Mouse (Mus musculus): ENCODE results near the gene Fhad1. TPM values are rescaled to one million over a fixed set of nuclear protein-coding genes. Genes with fewer than 3 reads are reported as not detected.

The Fhad1 gene
- polyA plus RNA-seq, 1 experiment from 2014 or later: 0.50 TPM

GRCm38 (mm10) chr4:141860246-141860841, 154.5 kb downstream of the Fhad1 start:
- no peaks in the 10 kb centered on the region for H3K27me3 ChIP-seq (ENCODE audit: poor library complexity, severe bottlenecking)
- no peaks in the 10 kb centered on the region for H3K9me3 ChIP-seq
- H3K4me3 ChIP-seq: no peak overlapping the region
- 77% methylated on average over 19 of the region's 19 CpGs for WGBS
- 0 out of 2 replicates have a peak, but pooled peaks cover 5% of the 10 kb centered on the region for H3K4me1 ChIP-seq
- no peak overlapping the region for H3K27ac ChIP-seq
- no peak for DNase-seq (ENCODE audit: extremely low spot score, low spot score)
- peaks cover 35% of the 10 kb centered on the region for H3K36me3 ChIP-seq (replicated peaks)

GRCm38 (mm10) chr4:141859351-141859750, 155.5 kb downstream of the Fhad1 start:
- Histone ChIP-seq H3K27me3 (ENCODE audit: poor library complexity, severe bottlenecking) (no peaks in the 10 kb centered on the region), H3K27ac (no peak overlapping the region), H3K4me3 (no peak overlapping the region), H3K36me3 (replicated peaks) (peaks cover 30% of the 10 kb centered on the region), H3K9me3 (no peaks in the 10 kb centered on the region), H3K4me1 (0 out of 2 replicates have a peak, but pooled peaks cover 5% of the 10 kb centered on the region)
- no peak for DNase-seq (ENCODE audit: extremely low spot score, low spot score)
- WGBS: 93% methylated on average over 14 of the region's 14 CpGs

- no peaks in the 10 kb centered on the region for H3K27me3 ChIP-seq (ENCODE audit: poor library complexity, severe bottlenecking)
- no peak overlapping the region for H3K4me3 ChIP-seq
- no peak for DNase-seq (ENCODE audit: extremely low spot score, low spot score)
- H3K4me1 ChIP-seq: 0 out of 2 replicates have a peak, but pooled peaks cover 5% of the 10 kb centered on the region
- H3K27ac ChIP-seq: no peak overlapping the region
- peaks cover under 1% of the 10 kb centered on the region; the same call in 1 of the 2 replicates for H3K9me3 ChIP-seq
- 94% methylated on average over 20 of the region's 20 CpGs for WGBS
- H3K36me3 ChIP-seq (replicated peaks): peaks cover 30% of the 10 kb centered on the region
Measured at GRCm38 (mm10) chr4:141858501-141858900, 156.4 kb downstream of the Fhad1 start.

- Histone ChIP-seq H3K27me3 (ENCODE audit: poor library complexity, severe bottlenecking) (no peaks in the 10 kb centered on the region), H3K36me3 (replicated peaks) (peaks cover 30% of the 10 kb centered on the region), H3K9me3 (peaks cover 6% of the 10 kb centered on the region; the same call in 1 of the 2 replicates), H3K4me1 (0 out of 2 replicates have a peak, but pooled peaks cover 5% of the 10 kb centered on the region), H3K4me3 (no peak overlapping the region), H3K27ac (peak overlapping the region; percentile 8; the same call in 1 of the 2 replicates)
- 22% methylated on average over 10 of the region's 10 CpGs for WGBS
- peak; percentile 78 for DNase-seq (ENCODE audit: extremely low spot score, low spot score)
Measured at GRCm38 (mm10) chr4:141857422-141857930, 157.4 kb downstream of the Fhad1 start.

- Histone ChIP-seq H3K4me3 (no peak overlapping the region), H3K9me3 (peaks cover 6% of the 10 kb centered on the region; the same call in 1 of the 2 replicates), H3K4me1 (0 out of 2 replicates have a peak, but pooled peaks cover 3% of the 10 kb centered on the region), H3K27me3 (ENCODE audit: poor library complexity, severe bottlenecking) (no peaks in the 10 kb centered on the region), H3K27ac (no peak overlapping the region), H3K36me3 (replicated peaks) (no peaks in the 10 kb centered on the region)
- 81% methylated on average over 9 of the region's 9 CpGs for WGBS
- peak; percentile 56 for DNase-seq (ENCODE audit: extremely low spot score, low spot score)
Measured at GRCm38 (mm10) chr4:141853437-141853836, 161.4 kb downstream of the Fhad1 start.

GRCm38 (mm10) chr4:141845999-141846398, 168.9 kb downstream of the Fhad1 start, which contains the start of gene Ctrc:
Ctrc (minus strand) TSS chr4:141846359.
- H3K9me3 ChIP-seq: no peaks in the 10 kb centered on the region; the same call in 1 of the 2 replicates
- 87% methylated on average over 6 of the region's 6 CpGs for WGBS
- H3K4me1 ChIP-seq: no peaks in the 10 kb centered on the region
- DNase-seq (ENCODE audit: extremely low spot score, low spot score): no peak
- no peaks in the 10 kb centered on the region for H3K27me3 ChIP-seq (ENCODE audit: poor library complexity, severe bottlenecking)
- H3K36me3 ChIP-seq (replicated peaks): no peaks in the 10 kb centered on the region
- H3K27ac ChIP-seq: no peak within 1 kb of the TSS
- no peak within 1 kb of the TSS for H3K4me3 ChIP-seq

Other genes with a start within 250 kb of the Fhad1 start
- 4.8 TPM in 2 replicates for gene Dnajc16, start 224.2 kb downstream of the Fhad1 start, polyA plus RNA-seq (2016; fragmentation: Nextera tagmentation; extraction: Ambion mirVana)
- 23.4 and 24.8 TPM in 2 replicates for gene Casp9, start 221.5 kb downstream of the Fhad1 start, polyA plus RNA-seq (2016; fragmentation: Nextera tagmentation; extraction: Ambion mirVana)
- not detected in 2 replicates for gene Cela2a, start 188.9 kb downstream of the Fhad1 start, polyA plus RNA-seq (2016; fragmentation: Nextera tagmentation; extraction: Ambion mirVana)
- not detected in 2 replicates for gene Ctrc, start 168.7 kb downstream of the Fhad1 start, polyA plus RNA-seq (2016; fragmentation: Nextera tagmentation; extraction: Ambion mirVana)
- gene Efhd2, start 140.2 kb downstream of the Fhad1 start, polyA plus RNA-seq (2016; fragmentation: Nextera tagmentation; extraction: Ambion mirVana): 39.5 and 41.5 TPM in 2 replicates
- 6.6 and 6.7 TPM in 2 replicates for gene Tmem51, start 69.2 kb upstream of the Fhad1 start, polyA plus RNA-seq (2016; fragmentation: Nextera tagmentation; extraction: Ambion mirVana)
- 11.4 and 11.8 TPM in 2 replicates for gene Kazn, start 224.3 kb upstream of the Fhad1 start, polyA plus RNA-seq (2016; fragmentation: Nextera tagmentation; extraction: Ambion mirVana)

All from forebrain, embryonic 10.5 days (tissue).